Mouse (Mus musculus) lung, postnatal 10 days (tissue): ENCODE measurements around the gene Plekha4.
"Not testable (repeated sequence)": the region's sequence is repeated elsewhere in the genome, so short reads cannot be mapped to it uniquely, and the experiment has no call there.

Experiments
- DNase-seq: peaks from one replicate; pipeline ENCODE4 v3.0.0; 2021

Plekha4 gene

DNA sequence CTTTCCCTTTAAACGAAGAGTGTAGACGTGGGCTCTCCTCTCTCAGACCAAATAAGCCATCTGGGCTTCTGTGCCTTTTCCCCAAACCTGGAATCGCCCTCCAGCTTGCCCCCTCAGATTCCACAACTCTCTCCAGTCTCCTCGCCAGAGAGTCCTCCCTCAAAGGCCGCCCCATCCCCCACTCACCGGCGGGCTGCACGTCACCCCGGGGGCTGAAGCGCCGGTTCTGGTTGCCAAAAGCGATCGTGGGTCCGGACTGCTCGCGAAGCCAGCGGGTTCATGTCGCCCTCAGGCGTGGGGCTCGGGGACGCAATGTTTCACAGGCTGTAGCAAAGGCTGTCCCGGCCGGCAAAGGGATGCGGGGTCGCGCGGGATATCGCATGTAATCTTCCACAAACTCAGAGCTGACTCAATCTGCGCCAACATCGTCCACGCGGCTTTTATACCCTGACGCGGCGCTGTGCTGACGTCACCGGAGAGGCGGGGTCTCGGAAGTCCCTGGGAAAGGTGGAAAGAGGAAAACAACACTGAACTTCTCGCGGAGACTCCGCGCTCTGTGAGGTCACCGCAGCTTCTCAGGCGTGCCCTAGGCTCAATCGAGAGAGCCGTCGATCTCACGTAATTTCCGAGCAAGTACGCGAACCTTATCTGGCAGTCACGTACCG lies at the start of gene Plekha4, which contains the start of gene Ppp1r15a:
Plekha4 (plus strand) TSS at position 522 of the 665 bp plus-strand sequence.
Ppp1r15a (minus strand) TSS at position 460 of the 665 bp plus-strand sequence.
- DNase-seq: peak; percentile 97

DNA sequence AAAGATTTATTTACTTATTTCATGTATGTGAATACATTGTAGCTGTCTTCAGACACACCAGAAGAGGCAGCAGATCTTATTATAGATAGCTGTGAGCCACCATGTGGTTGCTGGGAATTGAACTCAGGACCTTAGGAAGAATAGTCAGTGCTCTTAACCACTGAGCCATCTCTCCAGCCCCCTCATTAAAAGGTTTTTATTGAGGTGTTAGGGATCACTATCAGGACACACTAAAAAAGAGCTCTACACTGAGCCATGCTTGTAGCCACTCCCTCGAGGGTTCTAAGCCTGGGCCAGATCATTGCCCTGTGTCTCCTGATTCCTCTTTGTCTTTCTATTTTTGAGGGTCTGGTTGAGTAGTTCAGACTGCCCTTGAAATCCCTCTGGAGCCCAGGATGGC lies 49.7 kb upstream of the Plekha4 start:
- no peak for DNase-seq

DNA sequence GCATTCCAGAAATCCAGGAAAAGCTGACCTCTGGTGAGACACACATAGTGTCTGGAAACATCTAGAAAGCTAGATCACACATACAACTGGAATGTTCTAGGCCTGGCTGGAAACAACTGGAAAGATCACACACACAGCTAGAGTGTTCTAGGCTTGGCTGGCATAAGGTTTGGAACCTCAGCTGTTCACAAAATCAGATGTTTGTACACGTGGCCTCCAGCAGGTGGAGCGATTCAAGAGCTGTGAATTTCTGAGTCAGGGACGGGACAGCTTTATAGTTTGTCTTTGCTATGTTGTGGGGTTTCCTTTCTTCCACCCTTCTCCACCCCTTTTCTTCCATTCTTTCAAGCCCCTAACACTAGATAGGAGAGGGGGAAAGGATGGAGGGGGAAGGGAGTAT lies 49.1 kb upstream of the Plekha4 start:
- DNase-seq: peak; percentile 83

DNA sequence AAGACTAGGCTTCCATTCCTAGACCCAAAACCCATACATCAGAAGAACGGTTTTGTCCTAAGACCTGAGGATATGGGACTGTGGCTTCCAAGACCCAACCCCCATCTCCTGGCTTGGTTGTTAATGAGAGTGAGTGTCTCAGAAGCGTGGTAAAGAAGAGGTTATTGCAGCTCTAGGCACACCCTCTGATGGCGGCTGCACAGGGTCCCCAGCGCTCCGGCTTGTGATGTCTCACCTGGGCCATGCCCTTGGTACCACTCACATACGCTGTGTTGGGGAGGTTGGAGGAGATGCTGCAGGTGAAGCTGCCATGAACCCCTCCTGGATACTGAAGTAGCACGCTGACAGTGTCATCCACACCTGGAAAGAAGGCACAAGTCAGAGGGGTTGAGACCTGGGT lies 47.4 kb upstream of the Plekha4 start:
- no peak for DNase-seq

DNA sequence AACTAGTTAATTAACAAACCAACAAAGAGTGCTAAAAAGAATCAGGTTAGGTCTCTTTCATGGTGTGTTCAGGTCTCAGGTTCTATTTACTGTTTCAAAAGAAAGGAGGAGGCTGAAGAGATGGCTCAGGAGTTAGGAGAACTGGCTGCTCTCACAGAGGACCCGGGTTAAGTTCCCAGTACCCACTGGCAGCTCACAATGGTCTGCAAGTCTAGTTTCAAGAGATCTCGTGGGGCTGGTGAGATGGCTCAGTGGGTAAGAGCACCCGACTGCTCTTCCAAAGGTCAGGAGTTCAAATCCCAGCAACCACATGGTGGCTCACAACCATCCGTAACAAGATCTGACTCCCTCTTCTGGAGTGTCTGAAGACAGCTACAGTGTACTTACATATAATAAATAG lies 45.8 kb upstream of the Plekha4 start:
- DNase-seq: not testable (repeated sequence)

DNA sequence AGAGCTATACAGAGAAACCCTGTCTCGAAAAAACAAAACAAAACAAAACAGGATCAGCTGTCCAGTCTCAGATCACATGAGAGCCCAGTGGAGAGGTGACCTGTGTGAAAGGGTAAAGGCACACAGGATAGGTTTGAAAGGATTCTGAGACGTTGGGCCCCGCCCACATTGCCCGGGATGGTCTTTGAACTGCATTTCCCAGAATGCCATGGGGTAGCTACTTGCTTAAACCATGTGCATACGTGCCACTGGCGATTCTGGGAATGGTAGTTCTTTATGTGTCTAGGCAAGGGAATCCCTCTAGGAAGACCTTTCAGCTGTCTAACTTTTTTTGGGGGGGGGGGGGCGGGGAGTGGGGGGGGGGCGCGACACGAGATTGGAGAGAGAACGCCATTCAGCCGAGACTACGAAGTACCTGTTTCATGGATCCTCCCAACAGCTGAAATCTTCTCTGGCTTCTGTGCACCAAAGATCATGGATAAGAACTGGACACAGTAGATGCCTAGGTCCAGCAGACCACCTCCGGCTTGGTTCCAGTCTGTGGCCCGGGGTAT lies 44.7 kb upstream of the Plekha4 start, which contains the start of gene Tulp2:
Tulp2 (plus strand) TSS at position 504 of the 554 bp plus-strand sequence.
- peak; percentile 84 for DNase-seq

DNA sequence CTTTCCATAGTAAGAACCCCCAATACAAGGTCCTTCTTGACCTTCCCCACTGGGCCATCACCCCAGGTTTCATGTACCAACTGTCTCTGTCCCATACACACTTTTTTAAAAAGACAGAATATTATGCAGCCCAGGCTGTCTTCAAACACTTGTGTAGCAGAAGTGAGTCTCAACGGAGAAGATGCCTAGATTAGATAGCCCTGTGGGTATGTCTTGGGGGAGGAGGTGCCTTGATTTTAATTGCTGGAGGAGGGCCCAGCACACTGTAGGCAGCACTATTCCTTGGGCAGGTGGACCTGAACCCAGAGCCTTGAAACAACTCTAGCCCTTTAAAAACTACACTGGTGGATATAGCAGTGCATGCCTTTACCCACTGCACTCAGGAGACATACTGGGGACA lies 44.0 kb upstream of the Plekha4 start:
- DNase-seq: no peak

DNA sequence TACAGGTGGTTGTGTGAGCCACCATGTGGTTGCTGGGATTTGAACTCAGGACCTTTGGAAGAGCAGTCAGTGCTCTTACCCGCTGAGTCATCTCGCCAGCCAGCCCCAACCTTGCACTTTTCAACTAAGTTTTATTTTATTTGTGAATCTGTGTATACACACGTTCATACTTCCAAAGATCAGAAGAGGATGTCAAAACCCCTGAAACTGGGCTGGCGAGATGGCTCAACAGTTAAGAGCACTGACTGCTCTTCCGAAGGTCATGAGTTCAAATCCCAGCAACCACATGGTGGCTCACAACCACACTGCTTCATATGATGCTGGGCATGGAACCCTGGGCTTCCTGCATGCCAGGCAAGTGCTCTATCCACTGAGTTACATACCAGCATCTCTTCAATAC lies 41.1 kb upstream of the Plekha4 start:
- not testable (repeated sequence) for DNase-seq

DNA sequence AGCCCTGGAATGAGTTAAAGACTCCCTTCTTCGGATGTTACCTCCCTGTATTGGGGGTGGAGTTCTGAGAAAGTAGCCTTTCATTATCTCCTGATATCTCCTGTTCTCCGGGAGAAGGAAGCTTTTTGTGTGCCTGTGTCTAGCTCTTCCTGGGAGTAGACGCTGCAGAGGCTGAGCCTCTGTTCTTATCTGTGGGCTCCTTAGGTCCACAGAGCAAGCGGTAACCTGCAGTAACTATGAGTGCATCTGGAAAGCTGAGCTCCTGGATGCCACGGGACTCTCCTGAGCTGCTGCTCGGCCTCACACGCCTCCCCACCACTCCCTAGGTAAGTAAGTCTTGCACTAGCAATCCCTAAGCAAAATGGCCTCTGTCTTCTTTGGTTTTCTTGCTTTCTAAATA lies 40.0 kb upstream of the Plekha4 start:
- no peak for DNase-seq

DNA sequence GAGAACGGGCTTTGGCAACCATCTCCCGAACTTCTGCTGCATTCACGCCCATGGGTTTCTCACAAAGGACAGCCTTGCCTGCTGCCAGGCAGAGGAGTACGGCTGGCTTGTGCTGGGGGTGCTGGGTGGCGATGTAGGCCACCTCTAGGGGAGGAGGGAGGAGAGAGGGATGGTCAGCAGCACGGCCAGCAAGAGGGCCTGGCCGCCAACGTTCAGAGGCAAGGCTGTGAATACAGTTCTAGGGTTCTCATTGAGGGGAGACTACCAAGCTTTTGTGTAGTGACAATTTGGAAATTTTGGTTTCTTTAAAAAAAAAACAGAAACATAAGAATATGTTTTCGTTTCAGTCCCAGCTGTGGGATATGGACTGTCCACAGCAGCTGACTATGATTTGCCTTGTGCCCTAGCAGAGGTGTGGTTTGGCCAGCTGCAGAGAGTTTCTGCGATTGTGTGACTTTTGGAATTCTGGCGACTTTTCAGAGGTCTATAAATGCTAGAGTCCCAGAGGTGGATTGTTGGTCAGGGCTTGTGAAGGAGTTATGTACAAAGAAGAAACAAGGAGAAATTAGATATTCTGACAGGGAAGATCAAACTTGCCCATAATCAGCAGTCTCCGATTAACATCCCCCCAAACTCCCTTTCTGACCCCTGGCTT lies 39.2 kb upstream of the Plekha4 start, which contains the start of gene Gm45808:
Gm45808 (minus strand) TSS at position 51 of the 655 bp plus-strand sequence.
- no peak for DNase-seq

DNA sequence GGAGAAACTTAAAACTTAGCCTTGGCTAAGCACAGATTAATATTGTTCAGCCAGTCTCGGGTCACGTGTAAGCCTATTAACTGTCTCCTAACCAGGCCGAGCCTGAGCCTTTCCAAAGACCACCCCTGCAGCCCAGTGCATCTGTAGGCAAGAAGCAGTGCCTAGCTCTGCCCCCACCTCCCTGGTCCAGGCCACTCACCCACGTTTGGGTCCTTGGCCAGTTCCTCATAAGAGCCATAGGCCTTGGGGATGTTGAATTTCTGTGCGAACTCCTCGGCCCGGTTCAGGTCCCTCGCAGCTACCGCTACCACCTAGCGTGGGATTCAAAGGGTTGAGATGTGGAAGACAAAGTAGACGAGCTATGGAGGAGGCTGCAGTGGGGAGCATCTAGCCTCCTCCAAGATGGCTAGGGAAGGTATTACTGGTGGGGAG lies 38.3 kb upstream of the Plekha4 start:
- no peak for DNase-seq

DNA sequence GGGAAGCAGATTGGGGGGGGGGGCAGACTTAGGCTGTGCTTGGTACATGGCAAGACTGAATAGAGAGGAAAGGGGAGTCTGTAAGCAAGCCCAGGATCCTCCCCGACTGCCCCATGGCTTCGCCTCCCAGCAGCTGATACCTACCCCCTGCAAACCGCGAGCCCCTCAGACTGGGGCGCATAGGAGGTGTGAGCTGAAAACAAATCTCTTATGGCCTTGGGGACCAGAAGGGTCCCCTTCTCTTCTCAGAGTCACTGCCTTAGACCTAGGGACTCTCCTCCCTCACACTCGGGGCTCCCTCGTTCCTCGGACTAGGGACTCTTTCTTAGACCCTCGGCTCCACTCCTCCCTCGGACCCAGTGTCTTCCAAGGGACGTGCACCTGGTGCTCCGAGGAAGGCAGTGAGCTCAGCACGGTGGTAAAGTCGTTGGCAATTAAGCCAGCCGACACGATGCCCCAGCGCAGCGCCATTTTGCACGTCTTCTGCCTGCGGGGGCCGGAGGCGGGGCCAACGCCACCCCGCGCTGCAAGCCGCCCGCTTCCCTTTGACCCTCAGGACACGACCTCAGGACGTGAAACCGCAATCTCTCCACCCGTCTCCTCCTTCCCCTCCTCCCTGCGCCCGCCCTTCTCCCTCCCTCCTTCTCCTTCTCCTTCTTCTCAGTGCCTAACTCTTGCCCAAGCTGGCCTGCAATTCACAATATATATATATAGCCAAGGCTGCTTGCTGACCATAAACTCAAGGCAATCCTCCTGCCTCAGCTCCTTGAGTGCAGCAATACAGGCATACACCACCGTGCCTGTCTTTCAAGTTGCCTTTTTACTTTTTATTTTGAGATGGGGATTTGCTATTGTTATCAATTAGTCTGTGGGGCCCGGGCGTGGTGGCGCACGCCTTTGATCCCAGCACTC lies 37.6 kb upstream of the Plekha4 start, which contains the start of gene Dhdh:
Dhdh (minus strand) TSS at position 513 of the 912 bp plus-strand sequence.
- DNase-seq: peak; percentile 80

DNA sequence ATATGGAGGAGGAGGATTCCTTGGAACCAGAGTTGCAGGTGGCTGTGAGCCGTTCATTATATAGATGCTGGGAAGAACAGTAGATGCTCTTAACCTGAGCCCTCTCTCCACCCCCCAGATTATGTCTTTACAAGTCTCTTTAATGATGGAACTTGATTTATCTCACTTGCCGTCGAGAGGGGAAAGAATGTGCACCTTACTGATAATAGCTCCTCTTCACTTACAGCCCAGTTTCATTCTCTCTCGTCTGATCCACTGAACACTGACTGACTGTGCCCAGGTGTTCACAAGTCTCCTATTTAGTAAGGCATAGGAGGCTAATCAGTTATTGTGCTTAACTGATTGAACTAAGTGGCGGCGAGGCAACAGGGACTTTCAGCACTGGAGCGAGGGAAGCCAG lies 36.6 kb upstream of the Plekha4 start:
- no peak for DNase-seq

DNA sequence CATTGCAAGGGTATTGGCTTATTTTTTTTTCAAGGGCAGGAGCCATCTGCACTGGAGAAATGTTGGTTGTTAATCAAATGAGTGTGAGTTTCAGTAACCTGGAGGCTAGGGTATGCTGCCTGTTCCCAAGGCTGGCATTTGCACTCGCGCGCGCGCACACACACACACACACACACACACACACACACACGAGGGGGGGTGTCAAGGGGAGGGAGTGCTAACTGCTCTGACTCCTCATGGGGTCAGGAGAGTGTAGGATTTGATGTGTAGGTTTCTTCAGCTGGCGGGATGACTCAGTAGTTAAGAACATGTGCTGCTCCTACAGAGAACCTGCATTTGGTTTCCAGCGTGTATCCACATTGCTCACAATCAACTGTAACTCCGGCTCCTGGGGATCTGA lies 35.3 kb upstream of the Plekha4 start:
- peak; percentile 28 for DNase-seq

DNA sequence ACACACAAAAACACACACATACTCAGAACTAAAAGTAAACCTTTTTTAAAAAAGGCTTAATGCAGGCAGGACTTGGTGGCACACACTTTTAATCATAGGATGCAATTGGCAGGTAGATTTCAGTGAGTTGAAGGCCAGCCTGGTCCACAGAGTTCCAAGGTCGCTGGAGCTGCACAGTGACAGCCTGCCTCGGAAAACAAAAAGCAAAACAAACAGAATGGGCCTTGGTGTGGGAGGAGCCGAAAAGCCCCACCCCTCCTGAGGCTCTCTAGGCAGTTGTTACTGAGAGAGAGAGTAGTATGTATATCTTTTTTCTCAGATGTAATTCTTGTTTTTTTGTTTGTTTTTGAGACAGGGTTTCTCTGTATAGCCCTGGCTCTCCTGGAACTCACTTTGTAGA lies 34.9 kb upstream of the Plekha4 start:
- peak; percentile 49 for DNase-seq

DNA sequence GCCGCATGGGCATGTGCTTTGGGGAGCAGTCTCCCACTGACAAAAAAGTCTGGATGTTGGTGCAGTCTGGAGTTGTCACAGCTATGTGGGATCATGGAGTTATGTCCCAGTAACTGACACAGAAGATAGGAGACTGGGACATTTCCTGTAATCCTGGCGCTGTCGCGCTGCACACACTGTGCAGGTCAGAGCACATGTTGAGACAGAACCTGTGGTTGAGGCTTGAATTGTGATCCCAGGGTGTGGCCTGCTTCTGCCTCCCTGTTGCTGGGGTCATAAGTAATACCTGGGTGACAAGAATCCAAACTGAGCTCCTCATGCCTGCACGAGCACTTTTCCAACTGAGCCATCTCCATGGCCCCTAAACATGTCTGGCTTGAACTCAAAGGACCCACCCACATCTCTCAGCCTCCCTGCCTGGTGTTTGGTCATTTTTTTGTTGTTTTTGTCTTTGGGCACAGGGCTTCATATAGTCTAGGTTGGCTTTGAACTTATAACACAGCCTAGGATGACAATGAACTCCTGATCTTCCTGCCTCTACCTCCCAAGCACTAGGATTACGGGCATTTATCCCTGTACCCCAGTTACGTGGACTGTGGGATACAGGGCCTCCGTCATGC lies 33.8 kb upstream of the Plekha4 start:
- no peak for DNase-seq

DNA sequence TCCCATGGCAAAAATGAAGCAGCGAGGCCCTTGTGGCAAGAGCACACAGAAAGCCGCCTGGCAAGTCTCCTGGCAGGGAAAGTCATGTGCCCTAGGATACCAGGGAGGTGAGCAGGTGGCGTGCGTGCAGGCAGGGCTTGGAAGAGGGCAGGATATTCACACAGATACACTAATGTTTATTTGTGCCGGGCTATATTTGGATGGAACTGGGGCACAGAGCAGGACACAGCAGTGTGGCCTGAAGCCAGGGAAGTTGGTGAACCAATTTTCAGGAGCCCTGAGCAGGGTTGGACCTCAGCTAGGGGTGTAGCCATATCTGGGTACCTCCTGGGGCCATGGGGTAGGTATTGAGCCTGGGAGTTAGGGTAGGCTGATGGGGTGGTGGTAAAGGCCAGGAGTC lies 33.2 kb upstream of the Plekha4 start:
- no peak for DNase-seq

DNA sequence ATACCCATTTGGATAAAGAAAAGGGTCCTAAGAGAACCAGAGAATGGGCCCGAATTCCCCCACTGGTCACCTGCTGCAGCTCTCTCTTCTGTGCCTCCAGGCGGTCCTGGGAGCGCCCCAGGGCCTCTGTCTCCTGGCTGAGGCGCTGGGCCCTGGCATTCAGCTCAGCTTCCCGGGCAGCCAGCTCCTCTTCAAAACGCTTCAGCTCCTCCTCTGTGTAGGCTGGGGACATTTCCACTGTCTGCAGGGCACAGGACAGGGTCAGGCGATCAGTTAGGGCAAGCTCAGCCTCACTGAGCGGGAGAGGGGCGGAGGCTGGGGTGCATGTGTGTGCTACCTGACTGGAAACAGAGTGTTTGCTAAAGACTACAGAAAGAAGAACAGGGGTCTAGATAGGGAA lies 31.6 kb upstream of the Plekha4 start:
- DNase-seq: no peak

DNA sequence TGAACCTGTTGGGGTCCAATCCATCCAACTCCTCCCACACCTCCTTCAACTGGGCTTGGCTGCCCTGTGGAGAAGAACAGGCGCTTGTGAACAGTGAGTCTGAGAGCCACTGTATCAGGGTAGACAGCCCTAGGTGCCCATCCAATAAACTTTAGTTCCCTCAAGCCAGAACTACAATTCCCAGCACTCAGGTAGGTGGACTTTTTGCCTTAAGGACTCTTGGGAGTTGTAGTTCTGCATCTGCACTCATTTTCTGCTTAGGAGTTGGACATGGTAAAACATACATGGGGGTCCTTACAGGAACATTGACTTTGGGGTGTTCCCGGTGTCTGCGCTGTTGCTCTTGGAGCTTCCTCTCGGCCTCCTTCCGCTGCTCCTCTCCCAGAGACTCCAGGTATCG lies 27.7 kb upstream of the Plekha4 start:
- DNase-seq: no peak

DNA sequence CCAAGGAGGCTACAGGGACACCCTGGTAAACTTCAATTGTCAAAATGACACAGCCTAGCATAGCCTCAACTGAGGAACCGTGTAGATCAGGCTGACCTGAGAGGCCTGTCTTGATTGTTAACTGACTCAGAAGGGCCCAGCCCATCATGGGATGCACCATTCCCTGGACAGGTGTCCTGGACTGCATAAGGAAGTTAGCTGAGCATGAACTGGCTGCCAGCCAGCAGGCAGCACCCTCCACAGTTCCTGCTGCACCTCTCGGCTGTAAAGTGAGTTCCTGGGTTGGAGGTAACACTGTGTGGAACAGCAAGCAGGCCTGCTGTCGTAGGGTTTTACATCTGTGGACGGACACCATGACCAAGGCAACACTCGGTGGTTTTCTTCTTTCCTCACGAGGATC lies 18.5 kb upstream of the Plekha4 start:
- no peak for DNase-seq

DNA sequence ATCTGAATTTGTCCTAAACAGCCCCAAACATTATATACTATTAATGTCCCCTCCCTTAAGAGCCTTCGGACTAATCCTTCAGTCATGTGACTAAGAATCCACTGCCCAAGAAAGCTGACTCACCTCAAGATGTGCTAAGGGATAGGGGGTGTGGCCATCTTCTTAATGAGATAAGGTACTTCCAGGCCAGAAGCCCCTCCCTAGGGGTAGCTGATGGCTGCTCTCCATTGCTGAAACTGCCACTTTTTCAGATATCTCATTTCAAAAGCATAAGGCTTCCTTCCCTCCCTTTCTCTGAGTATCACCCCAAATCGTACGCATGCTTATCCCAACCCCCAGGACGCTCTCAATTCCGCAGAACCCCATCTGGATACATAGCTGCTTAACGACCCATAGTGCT lies 17.6 kb upstream of the Plekha4 start:
- no peak for DNase-seq

DNA sequence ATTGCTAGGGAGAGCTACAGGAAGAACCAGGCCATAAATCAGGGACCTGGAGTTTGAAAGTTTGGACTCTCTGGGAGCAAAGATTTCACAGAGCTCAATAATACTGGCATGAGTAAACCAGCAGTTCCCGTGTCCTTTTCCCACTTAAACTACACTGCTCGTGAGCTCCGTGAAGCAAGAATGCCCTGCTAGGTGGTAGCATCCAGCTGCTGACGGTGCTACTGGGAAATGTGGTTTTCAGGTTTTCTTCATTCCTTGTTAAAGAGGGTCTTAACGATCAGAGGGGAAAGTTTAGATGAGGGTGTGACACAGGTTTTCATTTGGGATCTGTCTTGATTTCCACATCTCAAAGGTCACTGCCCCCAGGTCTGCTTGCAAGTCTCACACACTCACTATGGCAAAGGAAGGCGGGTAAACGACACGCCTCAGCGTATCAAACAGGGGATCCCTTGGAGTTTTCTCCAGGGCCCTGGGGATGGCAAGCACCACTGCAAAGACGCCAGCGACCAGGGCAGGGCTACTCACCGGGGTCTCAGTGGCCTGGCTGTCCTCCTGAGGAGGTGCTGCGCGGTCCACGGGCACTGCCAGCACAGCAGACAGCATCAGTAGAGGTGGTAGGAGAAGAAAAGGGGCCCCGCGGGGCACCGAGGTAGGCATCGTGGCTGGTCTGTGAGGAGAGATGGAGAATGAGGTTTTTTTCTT lies 16.8 kb upstream of the Plekha4 start:
- DNase-seq: no peak
